Mouse (Mus musculus): ENCODE data around the gene Endov.

Gene Endov

DNA sequence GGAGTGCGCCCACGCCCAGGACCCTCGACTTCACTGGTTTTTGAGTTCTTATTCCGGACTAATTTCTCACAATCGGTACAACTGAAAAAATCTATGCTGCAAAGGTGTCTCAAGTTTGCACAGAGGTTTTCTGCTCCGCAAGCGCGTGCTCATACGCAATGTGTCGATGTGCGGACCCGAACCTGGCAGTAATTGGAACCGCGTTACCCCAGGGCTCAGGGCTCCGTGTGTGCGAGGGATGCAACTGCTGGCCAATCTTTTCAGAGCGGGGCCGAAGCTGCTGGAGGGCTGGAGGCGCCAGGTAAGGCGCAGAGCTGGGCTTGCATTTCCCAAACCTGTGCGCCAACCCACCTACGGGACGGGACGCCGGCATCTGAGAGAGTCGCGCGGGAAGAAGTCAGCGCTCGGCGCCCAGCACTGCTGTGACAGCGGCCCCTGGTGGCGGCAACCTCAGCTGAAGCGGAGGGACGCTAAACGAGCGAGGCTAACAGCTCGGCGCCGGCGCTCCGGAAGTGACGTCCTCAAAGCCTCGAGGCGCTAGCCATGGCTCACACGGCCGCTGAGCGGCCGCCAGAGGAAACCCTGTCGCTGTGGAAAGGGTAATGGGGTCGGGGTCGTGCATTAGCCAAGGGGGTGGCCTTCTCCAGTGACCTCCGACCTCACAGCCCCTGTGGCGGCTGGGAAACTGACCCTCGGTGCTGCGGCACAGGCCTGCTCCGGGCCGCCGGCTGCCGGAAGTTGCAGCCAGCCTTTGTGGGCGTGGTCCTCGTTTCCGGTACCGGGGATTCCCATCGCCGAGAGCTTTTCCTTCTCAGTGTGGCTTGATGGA is at the start of gene Endov:
Endov (plus strand) TSS at position 487 of the 829 bp plus-strand sequence.
- peak; percentile 95 to 98 for DNase-seq

GRCm38 (mm10) chr11:119442199-119442598 is 48.9 kb upstream of the Endov start:
- no peak for DNase-seq

DNA sequence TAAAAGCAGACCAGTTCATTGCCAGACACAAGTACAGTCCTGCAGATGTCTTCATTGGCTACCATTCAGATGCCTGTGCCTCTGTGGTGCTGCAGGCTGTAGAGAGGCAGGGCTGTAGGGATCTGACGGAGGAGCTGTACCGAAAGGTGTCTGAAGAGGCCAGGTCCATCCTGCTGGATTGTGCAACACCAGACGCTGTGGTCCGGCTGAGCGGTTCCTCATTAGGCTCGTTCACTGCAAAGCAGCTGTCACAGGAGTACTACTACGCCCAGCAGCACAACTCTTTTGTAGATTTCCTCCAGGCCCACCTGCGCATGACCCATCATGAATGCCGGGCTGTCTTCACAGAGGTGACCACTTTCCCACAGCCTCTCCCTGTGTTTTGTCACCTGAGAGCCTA is 47.7 kb upstream of the Endov start:
- DNase-seq = no peak

DNA sequence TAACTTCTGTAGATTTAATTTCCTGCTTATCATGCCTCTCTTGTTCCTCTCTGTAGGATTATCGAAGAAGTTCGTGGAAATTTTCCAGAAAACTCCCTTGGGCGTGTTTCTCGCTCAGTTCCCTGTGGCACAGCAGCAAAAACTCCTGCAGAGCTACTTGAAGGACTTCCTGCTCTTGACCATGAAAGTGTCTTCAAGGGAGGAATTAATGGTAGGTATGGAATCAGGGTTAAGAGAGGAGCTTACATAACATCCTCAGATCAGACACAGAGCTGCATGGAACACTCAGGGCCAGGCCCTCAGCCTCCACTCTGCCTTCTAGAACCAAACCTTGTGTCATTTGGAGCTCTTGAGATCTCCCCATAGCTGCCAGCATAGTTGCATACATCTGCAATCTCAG is 35.0 kb upstream of the Endov start:
- DNase-seq = no peak

- DNase-seq = no peak
Observed at GRCm38 (mm10) chr11:119477876-119478275, 13.3 kb upstream of the Endov start.

GRCm38 (mm10) chr11:119491690-119492087 is 542 bp downstream of the Endov start:
- peak in 1 of 2 experiments; percentile 13 for DNase-seq

- DNase-seq = no peak
Observed at GRCm38 (mm10) chr11:119492830-119493229, 1.7 kb downstream of the Endov start.

DNA sequence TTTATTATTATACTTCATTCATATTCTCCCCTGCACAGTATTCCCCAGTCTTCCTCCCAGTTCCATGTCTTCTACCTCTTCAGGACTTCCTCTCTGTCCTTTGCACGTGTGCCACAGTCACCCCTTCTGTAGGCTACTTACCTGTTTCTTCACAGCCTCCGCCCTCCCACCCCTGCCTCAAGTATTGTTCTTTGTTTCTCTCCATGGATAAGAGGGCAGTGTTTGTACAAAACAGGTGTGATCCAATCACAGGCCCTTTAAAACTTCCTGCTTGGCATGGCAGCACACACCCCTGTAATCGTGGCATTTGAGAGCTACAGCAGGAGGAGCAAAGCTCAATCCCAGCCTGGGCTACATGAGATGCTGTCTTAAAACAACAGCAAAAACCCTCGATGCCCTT is 2.4 kb downstream of the Endov start:
- no peak for DNase-seq

DNA sequence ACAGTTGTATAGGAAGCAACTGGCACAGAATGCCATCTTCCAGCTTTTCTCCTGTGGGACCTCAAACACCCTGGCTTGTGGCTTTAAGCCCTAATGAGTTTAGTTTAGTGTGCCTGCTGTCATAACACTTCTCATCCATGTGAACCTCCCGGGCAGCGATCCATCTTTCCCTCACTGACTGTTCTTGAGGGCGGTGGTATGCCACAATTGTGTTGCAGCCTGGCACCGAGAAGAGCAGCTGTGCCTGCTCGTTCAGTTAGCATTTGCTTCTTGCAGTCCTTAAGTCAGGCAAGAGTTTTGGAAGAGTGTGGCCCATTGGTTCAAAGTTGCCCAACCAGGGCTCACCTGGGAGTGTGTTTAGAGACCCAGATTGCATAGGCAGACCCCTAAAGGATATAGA is 5.0 kb downstream of the Endov start:
- no peak for DNase-seq

DNA sequence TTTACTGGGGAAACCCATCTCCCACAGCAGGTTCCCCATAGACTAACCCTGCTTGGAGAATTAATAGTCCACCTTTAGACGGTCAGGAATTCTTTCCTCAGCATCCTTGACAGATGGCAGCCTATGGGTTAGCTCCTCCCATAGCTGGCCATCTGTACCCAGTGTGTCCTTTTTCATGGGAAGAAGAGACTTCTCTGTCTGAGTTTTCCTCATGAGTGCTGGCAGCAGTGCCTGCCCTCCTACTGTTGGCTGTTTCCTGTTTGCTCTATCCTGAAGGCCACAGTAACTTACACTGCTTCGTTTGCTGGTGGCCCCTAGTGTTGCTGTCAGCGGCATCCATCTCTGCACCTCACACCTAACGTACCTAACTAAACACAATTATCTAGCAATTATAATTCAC is 6.3 kb downstream of the Endov start:
- no peak for DNase-seq

- no peak for DNase-seq
Observed at GRCm38 (mm10) chr11:119499297-119499696, 8.2 kb downstream of the Endov start.

- no peak for DNase-seq
Observed at GRCm38 (mm10) chr11:119500011-119500410, 8.9 kb downstream of the Endov start.

- DNase-seq = peak; percentile 30 to 64
Observed at GRCm38 (mm10) chr11:119503675-119504074, 12.5 kb downstream of the Endov start.

DNA sequence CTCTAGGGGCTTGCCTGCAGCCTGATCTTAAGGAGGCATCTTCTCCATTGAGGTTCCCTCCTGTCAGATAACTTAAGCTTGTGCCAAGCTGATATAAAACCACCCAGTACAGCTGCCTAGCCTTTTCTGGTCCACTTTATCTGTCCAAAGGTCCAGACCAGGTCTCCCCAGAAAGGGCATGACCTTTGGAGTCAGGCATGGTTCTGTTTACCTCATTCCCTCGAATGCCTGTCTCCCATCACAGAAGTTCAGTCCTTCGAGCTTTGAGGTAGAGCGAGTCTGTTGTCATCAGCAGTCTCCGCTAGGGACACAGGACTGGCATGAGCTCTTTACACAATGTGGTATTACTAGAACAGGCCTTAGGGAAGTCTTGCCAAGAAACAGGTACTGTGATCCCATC is 15.2 kb downstream of the Endov start:
- no peak for DNase-seq

DNA sequence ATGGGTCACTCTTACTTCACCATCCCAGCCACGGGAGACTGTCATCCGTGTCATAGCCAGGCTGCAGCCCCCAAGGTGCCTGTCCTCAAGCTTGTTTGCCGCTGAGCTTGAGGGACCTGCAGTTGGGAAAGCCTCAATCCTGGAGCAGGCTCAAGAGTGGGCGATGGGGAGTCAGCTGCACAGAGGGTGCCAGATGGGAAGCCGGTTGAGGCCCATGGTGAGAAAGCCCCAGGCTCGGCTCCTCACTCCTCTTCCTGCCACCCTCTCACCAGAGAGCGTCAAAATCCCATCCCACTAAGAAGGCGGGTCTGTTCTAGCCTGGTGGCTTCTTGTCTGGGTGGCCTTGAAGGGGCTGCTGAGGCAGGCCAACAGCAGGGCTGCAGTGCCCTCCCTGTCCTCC is 16.6 kb downstream of the Endov start:
- no peak for DNase-seq

- DNase-seq = no peak
Observed at GRCm38 (mm10) chr11:119509165-119509776, 18.1 kb downstream of the Endov start.

DNA sequence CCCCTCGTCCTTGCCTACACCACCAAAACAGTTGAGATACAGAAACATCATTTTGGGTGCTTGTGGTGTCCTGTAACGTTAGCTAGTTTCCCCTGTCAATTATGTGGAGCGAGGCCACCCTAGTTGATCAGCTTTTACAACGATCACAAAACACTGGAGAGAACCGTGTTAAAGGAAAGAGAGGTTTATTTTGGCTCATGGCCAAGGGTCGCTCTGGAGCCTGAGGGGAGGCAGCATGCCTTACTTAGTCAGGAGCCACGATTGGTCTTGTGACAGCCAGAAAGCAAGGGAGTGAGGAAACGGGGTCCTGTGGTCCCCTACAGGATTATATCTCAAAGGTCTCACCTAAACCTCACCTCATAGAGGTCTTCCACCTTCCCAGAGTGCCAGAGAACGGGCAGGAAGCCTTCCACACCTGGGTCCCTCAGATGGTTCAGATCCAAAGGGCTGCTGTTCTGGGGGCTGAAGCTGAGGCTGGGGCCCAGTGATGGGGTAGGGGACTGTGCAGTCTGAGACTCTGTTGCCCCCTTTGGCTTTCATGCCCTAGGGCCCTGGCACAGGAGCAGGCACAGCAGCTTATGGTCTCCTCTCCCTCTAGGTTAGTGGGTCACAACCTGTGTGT is 22.0 kb downstream of the Endov start:
- no peak for DNase-seq

DNA sequence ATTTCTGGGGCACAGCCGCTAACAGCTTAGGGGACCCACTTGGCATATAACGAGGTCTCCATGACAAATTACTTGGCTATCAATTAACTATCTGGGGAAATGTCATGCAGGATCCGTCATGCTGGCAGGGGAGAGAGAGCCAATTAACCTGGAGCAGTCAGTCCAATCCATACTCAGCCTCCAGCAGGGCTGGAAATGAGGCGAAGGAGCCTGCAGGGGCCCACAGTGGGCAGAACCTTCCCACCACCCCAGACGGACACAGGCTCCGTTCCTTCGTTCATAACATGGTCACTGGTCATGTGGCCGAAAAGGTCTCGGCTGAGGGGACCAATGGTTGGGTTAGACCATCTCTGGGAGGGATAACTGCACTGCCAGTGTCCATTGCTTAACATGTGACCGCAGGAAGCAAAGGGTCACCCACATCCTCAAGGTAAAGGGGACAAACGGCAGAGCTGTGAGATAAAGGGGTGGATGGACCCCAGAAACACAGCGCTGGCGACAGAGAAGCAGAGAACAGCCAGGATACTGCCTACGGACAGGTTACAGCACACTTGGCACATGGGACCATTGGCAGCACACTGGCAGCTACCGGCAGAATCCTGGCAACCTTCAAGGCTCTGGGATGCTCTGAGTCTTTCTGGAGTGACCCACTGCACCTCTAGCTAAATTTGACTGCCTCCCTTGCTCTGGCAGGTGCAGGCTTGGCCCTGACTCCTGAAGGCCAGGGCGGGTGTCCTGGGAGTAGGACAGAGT is 23.1 kb downstream of the Endov start:
- no peak for DNase-seq

GRCm38 (mm10) chr11:119514967-119515636 is 24.0 kb downstream of the Endov start:
- DNase-seq = no peak

DNA sequence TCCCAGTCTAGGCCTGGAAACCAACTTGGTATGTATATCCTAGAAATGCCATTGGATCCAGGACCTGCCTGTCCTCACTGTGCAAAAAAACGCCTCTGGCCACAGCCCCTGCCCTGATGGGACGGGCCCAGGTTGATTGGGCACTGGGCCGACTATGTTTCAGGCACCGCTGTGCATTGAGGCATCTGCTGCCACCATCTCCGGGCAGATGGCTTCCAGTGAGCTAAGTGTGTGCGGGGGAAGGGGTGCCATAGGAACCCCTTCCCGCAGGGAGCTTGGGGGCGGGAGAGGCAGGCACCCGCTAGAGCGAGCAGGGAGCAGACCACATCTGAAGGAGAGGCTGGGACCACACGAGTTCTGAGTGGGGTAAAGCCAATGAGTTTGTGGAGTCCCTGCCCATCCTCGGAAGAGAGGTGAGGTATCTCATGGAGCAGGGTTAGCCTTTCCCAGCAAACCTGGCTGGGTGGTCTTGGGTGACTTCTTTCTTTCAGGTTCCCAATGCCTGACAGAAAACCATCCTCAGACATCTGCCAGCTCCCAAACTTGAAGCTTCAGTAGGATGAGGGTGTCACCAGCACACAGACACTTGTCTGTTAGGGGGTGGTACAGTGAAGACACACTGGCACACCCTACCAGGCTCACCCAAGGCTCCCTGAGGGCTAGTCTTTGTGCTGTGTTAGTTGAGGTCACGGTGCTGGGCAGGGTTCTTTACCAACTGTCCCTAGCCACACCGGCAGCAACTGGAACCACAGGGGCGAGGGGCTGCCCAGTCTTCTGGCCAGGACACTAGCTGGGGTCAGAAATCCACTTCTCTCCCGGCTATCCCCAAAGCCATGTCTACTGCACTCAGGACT is 24.9 kb downstream of the Endov start:
- DNase-seq = no peak

DNA sequence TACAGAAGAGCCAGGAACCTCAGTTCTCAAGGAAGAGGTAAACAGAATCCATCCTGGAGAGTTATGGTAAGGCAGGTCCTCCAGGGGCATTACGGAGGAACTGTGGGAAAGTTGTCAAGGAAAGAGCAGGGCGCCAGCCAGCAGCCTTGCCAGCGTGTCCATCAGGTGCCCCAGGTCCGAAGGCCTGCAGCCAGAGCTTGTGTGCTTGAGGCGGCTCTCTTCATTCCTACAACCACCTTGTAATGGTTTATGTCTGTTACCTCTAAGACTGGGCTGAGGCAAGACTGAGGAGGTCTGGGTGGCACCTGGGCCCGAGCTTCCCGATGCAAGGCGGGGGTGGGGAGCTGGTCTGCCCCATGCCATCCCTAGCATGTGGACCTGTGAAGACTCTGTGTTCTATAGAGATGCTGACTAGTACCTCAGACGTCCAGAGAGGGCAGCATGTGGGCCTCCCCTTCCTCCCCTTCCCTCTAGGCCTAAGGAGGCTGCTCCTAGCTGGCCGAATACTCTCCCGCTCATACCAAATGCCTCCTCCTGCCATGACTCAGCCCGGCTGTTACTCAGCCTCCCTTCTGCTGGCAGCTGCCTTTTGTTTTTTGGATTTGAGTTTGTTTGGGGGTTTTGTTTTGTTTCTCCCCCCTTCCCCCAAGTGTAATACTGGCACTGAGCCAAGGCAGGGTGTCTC is 25.7 kb downstream of the Endov start:
- no peak for DNase-seq

Measured in kidney, adult 8-10 months (tissue).